8 mouse cellular contexts compared by ENCODE assay signal in the genomic region with DNA sequence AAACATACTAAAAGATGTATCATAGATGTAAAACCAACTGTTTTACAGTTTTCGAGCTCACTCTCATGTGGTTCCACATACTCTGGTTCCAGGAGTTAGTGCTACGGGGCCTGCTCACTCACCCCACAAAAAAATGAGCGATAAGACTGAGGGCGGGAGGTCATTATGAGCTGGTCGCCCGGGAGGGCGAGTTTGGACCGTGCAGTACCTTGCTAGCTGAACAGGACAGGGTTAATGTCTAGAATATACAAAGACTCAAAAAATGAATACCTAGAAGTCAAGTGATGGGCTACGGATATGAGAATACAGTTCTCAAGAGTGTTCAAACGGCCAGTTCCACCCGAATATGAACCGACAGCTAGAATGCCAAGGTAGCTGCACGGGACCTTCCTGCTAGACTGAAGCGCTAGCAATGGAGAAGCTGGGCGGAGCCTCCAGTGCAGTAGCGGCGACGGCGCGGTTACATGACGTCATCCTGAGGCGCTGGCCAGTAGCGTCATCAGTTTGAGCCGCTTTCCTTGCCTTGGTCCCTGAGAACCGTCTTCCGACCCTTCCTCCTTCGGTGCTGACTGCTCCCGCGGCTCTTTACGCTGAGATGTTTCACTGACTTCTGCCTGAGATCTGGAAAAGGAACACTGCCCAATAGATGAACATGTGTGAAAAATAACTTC. TPM values are rescaled to one million over a fixed set of nuclear protein-coding genes. Genes with fewer than 3 reads are reported as not detected.
DNase-seq lines count a peak whose midpoint lies in the region; ATAC-seq and TF ChIP-seq lines count a peak whose summit lies in the region.

No protein-coding gene starts in this region.

- H3K79me2 ChIP-seq in C2C12 (ENCODE audit: control insufficient read depth, insufficient read depth) (no peaks in the 10 kb centered on the region), myocyte (ENCODE audit: control insufficient read depth, insufficient read depth) (no peaks in the 10 kb centered on the region)
- no peaks in the 10 kb centered on the region for H3K79me2 ChIP-seq in liver, adult 2 months (ENCODE audit: control insufficient read depth, insufficient read depth, low read length)

- TF ChIP-seq CTCF in C2C12 (IDR thresholded peaks at IDR 0.05; ENCODE audit: control insufficient read depth, insufficient read depth, insufficient read length), result no peak
- TF ChIP-seq CTCF in brain, embryonic 14.5 days (IDR thresholded peaks at IDR 0.05; ENCODE audit: borderline replicate concordance, extremely low read depth, insufficient read depth, insufficient read length), result no peak
- TF ChIP-seq CTCF in liver, adult 2 months (IDR thresholded peaks at IDR 0.05; ENCODE audit: low read depth, low read length), result no peak

- peak; percentile 92 for ATAC-seq in heart, embryonic 11.5 days (replicated peaks; ENCODE audit: insufficient number of reproducible peaks, low FRiP score, low TSS enrichment)
- peak; percentile 96 for ATAC-seq in kidney, embryonic 16.5 days (ENCODE audit: low FRiP score, low TSS enrichment)

- peak; percentile 87; the same call in 1 of the 2 replicates for TF ChIP-seq POLR2A in brain, embryonic 14.5 days (IDR thresholded peaks at IDR 0.05; ENCODE audit: borderline replicate concordance, extremely low read depth, insufficient read depth, insufficient read length, poor library complexity, severe bottlenecking)
- peak; percentile 55; the same call in 1 of the 2 replicates for TF ChIP-seq POLR2A in liver, adult 2 months (IDR thresholded peaks at IDR 0.05; ENCODE audit: extremely low read depth, insufficient read depth, low read length)
- TF ChIP-seq POLR2A in myocyte (IDR thresholded peaks at IDR 0.05; ENCODE audit: insufficient read length, low read depth), result peak; percentile 98

- peak overlapping the region; percentile 82 for H3K9ac ChIP-seq in heart, embryonic 11.5 days (ENCODE audit: low read depth, low read length)
- H3K9ac ChIP-seq in kidney, embryonic 16.5 days (replicated peaks; ENCODE audit: low read length), result peak overlapping the region; percentile 71
- peak overlapping the region; percentile 47 for H3K9ac ChIP-seq in liver, adult 2 months (ENCODE audit: low read depth, low read length)

- H3K9me3 ChIP-seq in erythroblast, embryonic 14.5 days (ENCODE audit: control insufficient read depth, low read length), result no peaks in the 10 kb centered on the region
- H3K9me3 ChIP-seq in heart, embryonic 11.5 days (replicated peaks; ENCODE audit: control insufficient read depth, low read length), result no peaks in the 10 kb centered on the region
- no peaks in the 10 kb centered on the region for H3K9me3 ChIP-seq in kidney, embryonic 16.5 days (ENCODE audit: low read length)

- DNase-seq in brain, embryonic 14.5 days (ENCODE audit: low read depth), result peak; percentile 98
- peak; percentile 87 for DNase-seq in liver, adult 2 months (ENCODE audit: extremely low read depth, low read depth, low spot score)
- peak; percentile 94 for DNase-seq in splenic B cell, adult 2 months (ENCODE audit: low read depth, low spot score)

- H3K4me2 ChIP-seq in heart, embryonic 11.5 days, result peak overlapping the region; percentile 97
- H3K4me2 ChIP-seq in kidney, embryonic 16.5 days (replicated peaks; ENCODE audit: low read depth, low read length), result peak overlapping the region; percentile 96
- H3K4me2 ChIP-seq in myocyte (ENCODE audit: low read depth), result peak overlapping the region; percentile 96

- H3K36me3 ChIP-seq in C2C12 (ENCODE audit: control insufficient read depth, insufficient read depth), result no peaks in the 10 kb centered on the region
- no peaks in the 10 kb centered on the region for H3K36me3 ChIP-seq in erythroblast, embryonic 14.5 days (ENCODE audit: control insufficient read depth)
- H3K36me3 ChIP-seq in heart, embryonic 11.5 days (ENCODE audit: control insufficient read depth, insufficient read depth, low read length), result no peaks in the 10 kb centered on the region
- H3K36me3 ChIP-seq in kidney, embryonic 16.5 days (ENCODE audit: insufficient read depth, low read length), result no peaks in the 10 kb centered on the region
- no peaks in the 10 kb centered on the region for H3K36me3 ChIP-seq in liver, adult 2 months (ENCODE audit: control insufficient read depth, insufficient read depth, low read length)
- no peaks in the 10 kb centered on the region for H3K36me3 ChIP-seq in myocyte (ENCODE audit: control insufficient read depth, insufficient read depth)
- no peaks in the 10 kb centered on the region; the same call in 1 of the 2 replicates for H3K36me3 ChIP-seq in splenic B cell, adult 2 months (ENCODE audit: control insufficient read depth, insufficient read depth, low read length, poor library complexity, severe bottlenecking)

- WGBS in heart, embryonic 11.5 days (ENCODE audit: insufficient replicate concordance), result 3% methylated on average over 30 of the region's 30 CpGs
- 2% methylated on average over 30 of the region's 30 CpGs for WGBS in kidney, embryonic 16.5 days
- 2% methylated on average over 30 of the region's 30 CpGs for WGBS in liver, adult 2 months

- H3K79me3 ChIP-seq in C2C12 (ENCODE audit: low read depth), result no peaks in the 10 kb centered on the region

- H3K27me3 ChIP-seq in C2C12 (ENCODE audit: control insufficient read depth, insufficient read depth, insufficient read length) (no peaks in the 10 kb centered on the region), myocyte (ENCODE audit: control insufficient read depth, insufficient read depth, insufficient read length) (peaks cover 4% of the 10 kb centered on the region)
- H3K27me3 ChIP-seq in erythroblast, embryonic 14.5 days (ENCODE audit: control insufficient read depth), result peaks cover 37% of the 10 kb centered on the region
- H3K27me3 ChIP-seq in heart, embryonic 11.5 days (ENCODE audit: control insufficient read depth, insufficient read depth, low read length), result peaks cover 7% of the 10 kb centered on the region
- H3K27me3 ChIP-seq in kidney, embryonic 16.5 days (ENCODE audit: insufficient read depth, low read length), result peaks cover 6% of the 10 kb centered on the region; the same call in 1 of the 2 replicates
- no peaks in the 10 kb centered on the region for H3K27me3 ChIP-seq in liver, adult 2 months (ENCODE audit: control insufficient read depth, insufficient read depth, low read length)
- no peaks in the 10 kb centered on the region for H3K27me3 ChIP-seq in splenic B cell, adult 2 months (ENCODE audit: control insufficient read depth, insufficient read depth, low read length, poor library complexity, severe bottlenecking)

- peak overlapping the region; percentile 43 for H3ac ChIP-seq in C2C12 (ENCODE audit: control insufficient read depth, insufficient read length, low read depth)
- peak overlapping the region; percentile 87 for H3ac ChIP-seq in myocyte (ENCODE audit: control insufficient read depth, insufficient read length)

- H3K4me1 ChIP-seq in erythroblast, embryonic 14.5 days (ENCODE audit: control insufficient read depth), result peaks cover 35% of the 10 kb centered on the region
- H3K4me1 ChIP-seq in heart, embryonic 11.5 days (ENCODE audit: control insufficient read depth, insufficient read depth, low read length), result peaks cover 5% of the 10 kb centered on the region
- peaks cover 3% of the 10 kb centered on the region for H3K4me1 ChIP-seq in kidney, embryonic 16.5 days (ENCODE audit: insufficient read depth, low read length)
- H3K4me1 ChIP-seq in liver, adult 2 months (ENCODE audit: control insufficient read depth, insufficient read depth, low read length), result peaks cover 4% of the 10 kb centered on the region; the same call in 1 of the 2 replicates

- H3K27ac ChIP-seq in heart, embryonic 11.5 days (ENCODE audit: low read depth, low read length), result peak overlapping the region; percentile 50
- peak overlapping the region; percentile 1; the same call in 1 of the 2 replicates for H3K27ac ChIP-seq in kidney, embryonic 16.5 days (ENCODE audit: low read length)
- no peak overlapping the region for H3K27ac ChIP-seq in liver, adult 2 months (replicated peaks; ENCODE audit: insufficient read depth, low read depth, low read length)

- H3K4me3 ChIP-seq in C2C12 (ENCODE audit: insufficient read depth, poor library complexity, severe bottlenecking) (peak overlapping the region; percentile 52), myocyte (peak overlapping the region; percentile 60)
- H3K4me3 ChIP-seq in erythroblast, embryonic 14.5 days (replicated peaks), result peak overlapping the region; percentile 76
- H3K4me3 ChIP-seq in heart, embryonic 11.5 days (ENCODE audit: low read depth, low read length), result peak overlapping the region; percentile 74
- H3K4me3 ChIP-seq in kidney, embryonic 16.5 days (ENCODE audit: low read length), result peak overlapping the region; percentile 69
- H3K4me3 ChIP-seq in liver, adult 2 months (ENCODE audit: insufficient read depth, low read depth, low read length), result peak overlapping the region; percentile 61

RNA-seq across cellular contexts. Expression of a gene that starts 29.4 kb away (rescaled TPM):
- polyA plus RNA-seq in C2C12 (2012; fragmentation: generic; extraction: Trizol) (not detected), myocyte (2012; fragmentation: generic; extraction: Trizol) (not detected)
- polyA plus RNA-seq in brain, embryonic 14.5 days (2012; rRNA removed), result 18.0 and 21.9 TPM in 2 replicates
- polyA plus RNA-seq in erythroblast, embryonic 14.5 days (2012), result not detected in 2 replicates
- polyA plus RNA-seq in heart, embryonic 11.5 days (2014; fragmentation: Nextera tagmentation; extraction: Ambion mirVana), result 0.11 and 0.59 TPM in 2 replicates
- polyA plus RNA-seq in kidney, embryonic 16.5 days (2015; fragmentation: Nextera tagmentation; extraction: Ambion mirVana), result 0.14 and 0.44 TPM in 2 replicates
- not detected in 2 replicates for total RNA-seq in liver, adult 2 months (2014; rRNA removed)
- polyA plus RNA-seq in liver, adult 2 months (2012; rRNA removed), result not detected in 2 replicates

RNA-seq across cellular contexts. Expression of a gene that starts 32.7 kb away (rescaled TPM):
- polyA plus RNA-seq in C2C12 (2012; fragmentation: generic; extraction: Trizol) (20.3 TPM), myocyte (2012; fragmentation: generic; extraction: Trizol) (13.1 TPM)
- 14.0 and 14.5 TPM in 2 replicates for polyA plus RNA-seq in brain, embryonic 14.5 days (2012; rRNA removed)
- polyA plus RNA-seq in erythroblast, embryonic 14.5 days (2012), result 0.15 and 0.31 TPM in 2 replicates
- polyA plus RNA-seq in heart, embryonic 11.5 days (2014; fragmentation: Nextera tagmentation; extraction: Ambion mirVana), result 32.8 and 33.4 TPM in 2 replicates
- 32.8 and 34.2 TPM in 2 replicates for polyA plus RNA-seq in kidney, embryonic 16.5 days (2015; fragmentation: Nextera tagmentation; extraction: Ambion mirVana)
- 4.2 and 5.4 TPM in 2 replicates for total RNA-seq in liver, adult 2 months (2014; rRNA removed)
- polyA plus RNA-seq in liver, adult 2 months (2012; rRNA removed), result 4.2 and 4.5 TPM in 2 replicates

RNA-seq across cellular contexts. Expression of a gene that starts 32.9 kb away (rescaled TPM):
- polyA plus RNA-seq in C2C12 (2012; fragmentation: generic; extraction: Trizol) (68.1 TPM), myocyte (2012; fragmentation: generic; extraction: Trizol) (84.1 TPM)
- 52.6 and 58.6 TPM in 2 replicates for polyA plus RNA-seq in brain, embryonic 14.5 days (2012; rRNA removed)
- 0.05 and 0.15 TPM in 2 replicates for polyA plus RNA-seq in erythroblast, embryonic 14.5 days (2012)
- polyA plus RNA-seq in heart, embryonic 11.5 days (2014; fragmentation: Nextera tagmentation; extraction: Ambion mirVana), result 29.1 and 34.3 TPM in 2 replicates
- polyA plus RNA-seq in kidney, embryonic 16.5 days (2015; fragmentation: Nextera tagmentation; extraction: Ambion mirVana), result 52.3 and 54.3 TPM in 2 replicates
- 4.5 and 7.6 TPM in 2 replicates for total RNA-seq in liver, adult 2 months (2014; rRNA removed)
- polyA plus RNA-seq in liver, adult 2 months (2012; rRNA removed), result 8.2 and 9.4 TPM in 2 replicates

Comparison
In these comparisons a context has a peak if more than half of its experiments do, and no peak if none do; other contexts are left out.
1. RNA of a gene that starts 29.4 kb away (polyA plus RNA-seq): 18.0 to 21.9 TPM in brain, embryonic 14.5 days; 0.14 to 0.44 TPM in kidney, embryonic 16.5 days, 0.11 to 0.59 TPM in heart, embryonic 11.5 days, not detected in myocyte (single experiment), not detected in C2C12 (single experiment), not detected in erythroblast, embryonic 14.5 days and not detected in liver, adult 2 months; every median in the first group is over 10 times any median in the second.
2. Peak in every context shown above with its lines, with median percentiles within 50 percentile points of each other: H3K4me3 ChIP-seq, DNase-seq, POLR2A ChIP-seq, H3K4me2 ChIP-seq and H3K9ac ChIP-seq.